Mouse (Mus musculus): ENCODE measurements at regions not wholly inside any gene's neighbourhood (a gene's known extent, or its start where the extent isn't known, plus 50 kb on each side); places are given as distances from the start of the nearest gene placed in this dataset.
A peak's percentile ranks its signal among the peaks of the same experiment; 100 is the strongest.

- no peak overlapping the region for H3K4me2 ChIP-seq (ENCODE audit: low read depth, low read length, severe bottlenecking)
- ATAC-seq (replicated peaks; ENCODE audit: low FRiP score) (no peak), DNase-seq (ENCODE audit: low spot score) (no peak)
- no peak overlapping the region for H3K27ac ChIP-seq (ENCODE audit: low read depth, low read length)
- H3K36me3 ChIP-seq (ENCODE audit: control insufficient read depth, insufficient read depth, low read length), result no peaks in the 10 kb centered on the region
- no peak overlapping the region for H3K9ac ChIP-seq (ENCODE audit: low read length)
- H3K4me1 ChIP-seq (replicated peaks; ENCODE audit: control insufficient read depth, insufficient read depth, low read length), result peaks cover 4% of the 10 kb centered on the region; the same call in 1 of the 2 replicates
- H3K4me3 ChIP-seq (ENCODE audit: low read depth, low read length), result no peak overlapping the region
- no peaks in the 10 kb centered on the region for H3K27me3 ChIP-seq (ENCODE audit: control insufficient read depth, insufficient read depth, low read length)
- 84% methylated on average over 11 of the region's 11 CpGs for WGBS
- H3K9me3 ChIP-seq (ENCODE audit: control insufficient read depth, low read length), result no peaks in the 10 kb centered on the region
Observed at GRCm38 (mm10) chr17:27315947-27316628, 111.8 kb upstream of the Lemd2 start.

GRCm38 (mm10) chr17:27315428-27315827, 111.2 kb upstream of the Lemd2 start:
- ATAC-seq (replicated peaks; ENCODE audit: low FRiP score) (no peak), DNase-seq (ENCODE audit: low spot score) (no peak)
- Histone ChIP-seq H3K36me3 (ENCODE audit: control insufficient read depth, insufficient read depth, low read length) (no peaks in the 10 kb centered on the region), H3K4me3 (ENCODE audit: low read depth, low read length) (no peak overlapping the region), H3K27ac (ENCODE audit: low read depth, low read length) (no peak overlapping the region), H3K4me2 (ENCODE audit: low read depth, low read length, severe bottlenecking) (no peak overlapping the region), H3K9ac (ENCODE audit: low read length) (no peak overlapping the region), H3K9me3 (ENCODE audit: control insufficient read depth, low read length) (no peaks in the 10 kb centered on the region), H3K27me3 (ENCODE audit: control insufficient read depth, insufficient read depth, low read length) (no peaks in the 10 kb centered on the region), H3K4me1 (replicated peaks; ENCODE audit: control insufficient read depth, insufficient read depth, low read length) (peaks cover 4% of the 10 kb centered on the region; the same call in 1 of the 2 replicates)
- WGBS, result 70% methylated on average over 3 of the region's 3 CpGs

- ATAC-seq (replicated peaks; ENCODE audit: low FRiP score), result no peak
- no peak overlapping the region for H3K9ac ChIP-seq (ENCODE audit: low read length)
- no peak overlapping the region for H3K27ac ChIP-seq (ENCODE audit: low read depth, low read length)
- H3K4me1 ChIP-seq (replicated peaks; ENCODE audit: control insufficient read depth, insufficient read depth, low read length), result peaks cover 4% of the 10 kb centered on the region; the same call in 1 of the 2 replicates
- DNase-seq (ENCODE audit: low spot score), result peak; percentile 65
- H3K36me3 ChIP-seq (ENCODE audit: control insufficient read depth, insufficient read depth, low read length), result no peaks in the 10 kb centered on the region
- no peaks in the 10 kb centered on the region for H3K9me3 ChIP-seq (ENCODE audit: control insufficient read depth, low read length)
- no peak overlapping the region for H3K4me3 ChIP-seq (ENCODE audit: low read depth, low read length)
- 70% methylated on average over 7 of the region's 7 CpGs for WGBS
- no peaks in the 10 kb centered on the region for H3K27me3 ChIP-seq (ENCODE audit: control insufficient read depth, insufficient read depth, low read length)
- no peak overlapping the region for H3K4me2 ChIP-seq (ENCODE audit: low read depth, low read length, severe bottlenecking)
Observed at GRCm38 (mm10) chr17:27314821-27315392, 110.6 kb upstream of the Lemd2 start.

- ATAC-seq (replicated peaks; ENCODE audit: low FRiP score) (no peak), DNase-seq (ENCODE audit: low spot score) (no peak)
- no peak overlapping the region for H3K27ac ChIP-seq (ENCODE audit: low read depth, low read length)
- H3K9me3 ChIP-seq (ENCODE audit: control insufficient read depth, low read length), result no peaks in the 10 kb centered on the region
- no peak overlapping the region for H3K9ac ChIP-seq (ENCODE audit: low read length)
- H3K36me3 ChIP-seq (ENCODE audit: control insufficient read depth, insufficient read depth, low read length), result no peaks in the 10 kb centered on the region
- no peaks in the 10 kb centered on the region for H3K27me3 ChIP-seq (ENCODE audit: control insufficient read depth, insufficient read depth, low read length)
- no peak overlapping the region for H3K4me3 ChIP-seq (ENCODE audit: low read depth, low read length)
- WGBS, result 52% methylated on average over 4 of the region's 4 CpGs
- no peak overlapping the region for H3K4me2 ChIP-seq (ENCODE audit: low read depth, low read length, severe bottlenecking)
- no peaks in the 10 kb centered on the region for H3K4me1 ChIP-seq (replicated peaks; ENCODE audit: control insufficient read depth, insufficient read depth, low read length)
Observed at GRCm38 (mm10) chr17:27308933-27309332, 104.7 kb upstream of the Lemd2 start.

- H3K27ac ChIP-seq (ENCODE audit: low read depth, low read length), result no peak overlapping the region
- 64% methylated on average over 3 of the region's 3 CpGs for WGBS
- H3K27me3 ChIP-seq (ENCODE audit: control insufficient read depth, insufficient read depth, low read length), result no peaks in the 10 kb centered on the region
- H3K4me2 ChIP-seq (ENCODE audit: low read depth, low read length, severe bottlenecking), result no peak overlapping the region
- no peak overlapping the region for H3K9ac ChIP-seq (ENCODE audit: low read length)
- no peak overlapping the region for H3K4me3 ChIP-seq (ENCODE audit: low read depth, low read length)
- no peak for ATAC-seq (replicated peaks; ENCODE audit: low FRiP score)
- no peaks in the 10 kb centered on the region for H3K4me1 ChIP-seq (replicated peaks; ENCODE audit: control insufficient read depth, insufficient read depth, low read length)
- H3K36me3 ChIP-seq (ENCODE audit: control insufficient read depth, insufficient read depth, low read length), result no peaks in the 10 kb centered on the region
- H3K9me3 ChIP-seq (ENCODE audit: control insufficient read depth, low read length), result no peaks in the 10 kb centered on the region
- no peak for DNase-seq (ENCODE audit: low spot score)
Observed at GRCm38 (mm10) chr17:27304842-27305241, 100.6 kb upstream of the Lemd2 start.

GRCm38 (mm10) chr17:27303633-27304479, 99.6 kb upstream of the Lemd2 start:
- no peak overlapping the region for H3K9ac ChIP-seq (ENCODE audit: low read length)
- no peaks in the 10 kb centered on the region for H3K27me3 ChIP-seq (ENCODE audit: control insufficient read depth, insufficient read depth, low read length)
- no peaks in the 10 kb centered on the region for H3K9me3 ChIP-seq (ENCODE audit: control insufficient read depth, low read length)
- ATAC-seq (replicated peaks; ENCODE audit: low FRiP score), result no peak
- H3K4me3 ChIP-seq (ENCODE audit: low read depth, low read length), result no peak overlapping the region
- no peaks in the 10 kb centered on the region for H3K4me1 ChIP-seq (replicated peaks; ENCODE audit: control insufficient read depth, insufficient read depth, low read length)
- H3K36me3 ChIP-seq (ENCODE audit: control insufficient read depth, insufficient read depth, low read length), result no peaks in the 10 kb centered on the region
- no peak for DNase-seq (ENCODE audit: low spot score)
- no peak overlapping the region for H3K4me2 ChIP-seq (ENCODE audit: low read depth, low read length, severe bottlenecking)
- 86% methylated on average over 17 of the region's 17 CpGs for WGBS
- H3K27ac ChIP-seq (ENCODE audit: low read depth, low read length), result no peak overlapping the region

- Histone ChIP-seq H3K27ac (ENCODE audit: low read depth, low read length) (no peak overlapping the region), H3K36me3 (ENCODE audit: control insufficient read depth, insufficient read depth, low read length) (no peaks in the 10 kb centered on the region), H3K4me3 (ENCODE audit: low read depth, low read length) (no peak overlapping the region), H3K4me1 (replicated peaks; ENCODE audit: control insufficient read depth, insufficient read depth, low read length) (no peaks in the 10 kb centered on the region), H3K27me3 (ENCODE audit: control insufficient read depth, insufficient read depth, low read length) (no peaks in the 10 kb centered on the region), H3K9ac (ENCODE audit: low read length) (no peak overlapping the region), H3K9me3 (ENCODE audit: control insufficient read depth, low read length) (no peaks in the 10 kb centered on the region), H3K4me2 (ENCODE audit: low read depth, low read length, severe bottlenecking) (no peak overlapping the region)
- no peak for ATAC-seq (replicated peaks; ENCODE audit: low FRiP score)
- 93% methylated on average over 12 of the region's 12 CpGs for WGBS
- no peak for DNase-seq (ENCODE audit: low spot score)
Observed at GRCm38 (mm10) chr17:27303061-27303460, 98.8 kb upstream of the Lemd2 start.

GRCm38 (mm10) chr17:27301376-27301775, 97.1 kb upstream of the Lemd2 start:
- H3K4me1 ChIP-seq (replicated peaks; ENCODE audit: control insufficient read depth, insufficient read depth, low read length), result no peaks in the 10 kb centered on the region
- no peak for ATAC-seq (replicated peaks; ENCODE audit: low FRiP score)

More at GRCm38 (mm10) chr17:27301376-27301775, 97.1 kb upstream of the Lemd2 start:
- Histone ChIP-seq H3K36me3 (ENCODE audit: control insufficient read depth, insufficient read depth, low read length) (no peaks in the 10 kb centered on the region), H3K27me3 (ENCODE audit: control insufficient read depth, insufficient read depth, low read length) (no peaks in the 10 kb centered on the region), H3K27ac (ENCODE audit: low read depth, low read length) (no peak overlapping the region), H3K4me3 (ENCODE audit: low read depth, low read length) (no peak overlapping the region), H3K9ac (ENCODE audit: low read length) (no peak overlapping the region), H3K9me3 (ENCODE audit: control insufficient read depth, low read length) (no peaks in the 10 kb centered on the region), H3K4me2 (ENCODE audit: low read depth, low read length, severe bottlenecking) (no peak overlapping the region)
- DNase-seq (ENCODE audit: low spot score), result no peak
- 66% methylated on average over 11 of the region's 11 CpGs for WGBS

All from forebrain, embryonic 11.5 days (tissue).